Mouse (Mus musculus) natural killer cell, adult 2 months (primary cell): ENCODE measurements at regions not wholly inside any gene's neighbourhood (a gene's known extent, or its start where the extent isn't known, plus 50 kb on each side); places are given as distances from the start of the nearest gene placed in this dataset.

Experiments
- DNase-seq, 2 experiments: peaks; one replicate each; pipeline ENCODE4 v3.0.0; 2022; ENCODE audit warnings: low spot score in 2 of 2

GRCm38 (mm10) chr9:116231351-116232311, 56.5 kb upstream of the Tgfbr2 start:
- no peak for DNase-seq

- no peak for DNase-seq
These were observed 55.2 kb upstream of the Tgfbr2 start for GRCm38 (mm10) chr9:116230346-116230745.

GRCm38 (mm10) chr9:116228443-116228842, 53.3 kb upstream of the Tgfbr2 start:
- DNase-seq: no peak

- DNase-seq: no peak
These were observed 52.6 kb upstream of the Tgfbr2 start for GRCm38 (mm10) chr9:116227738-116228137.
